Mouse (Mus musculus) myocyte (in vitro differentiated cells): ENCODE measurements around the gene Nfatc2. TPM values are rescaled to one million over a fixed set of nuclear protein-coding genes. Genes with fewer than 3 reads are reported as not detected.

ENCODE experiments used
- H3K27me3 ChIP-seq: one replicate; pipeline ENCODE4 v1.6.1; 2011; ENCODE audit not compliant: control insufficient read depth, insufficient read depth, insufficient read length
- H3K36me3 ChIP-seq: one replicate; pipeline ENCODE4 v1.6.1; 2011; ENCODE audit not compliant: control insufficient read depth, insufficient read depth
- H3K4me2 ChIP-seq: one replicate; pipeline ENCODE4 v1.6.1; 2011; ENCODE audit warnings: low read depth, control low read depth
- H3K4me3 ChIP-seq: one replicate; pipeline ENCODE4 v1.5.1; 2011; ENCODE audit warnings: mild to moderate bottlenecking, control low read depth, moderate library complexity
- H3K79me2 ChIP-seq: one replicate; pipeline ENCODE4 v1.6.1; 2011; ENCODE audit not compliant: control insufficient read depth, insufficient read depth
- H3ac ChIP-seq: one replicate; pipeline ENCODE4 v1.6.1; 2011; ENCODE audit not compliant: control insufficient read depth, insufficient read length
- CEBPB ChIP-seq: IDR thresholded peaks from 2 replicates; pipeline ENCODE4 v1.6.1; 2011; ENCODE audit warnings: mild to moderate bottlenecking, moderate library complexity; ENCODE audit not compliant: poor library complexity, insufficient read depth, severe bottlenecking
- E2F4 ChIP-seq: IDR thresholded peaks from one replicate; pipeline ENCODE4 v1.6.1; 2011; ENCODE audit warnings: mild to moderate bottlenecking, control low read depth, moderate library complexity; ENCODE audit not compliant: insufficient read depth
- MAX ChIP-seq: IDR thresholded peaks from one replicate; pipeline ENCODE4 v1.6.1; 2011; ENCODE audit warnings: low read depth, mild to moderate bottlenecking, control low read depth
- MYOD1 ChIP-seq, 3 experiments: IDR thresholded peaks; one replicate each; pipeline ENCODE4 v1.6.1; 2011; ENCODE audit warnings: control low read depth in 2 of 3, low read depth in 2 of 3, mild to moderate bottlenecking in 2 of 3, moderate library complexity in 1 of 3; ENCODE audit not compliant: insufficient read length in 2 of 3, control insufficient read depth in 1 of 3
- MYOG ChIP-seq, 3 experiments: IDR thresholded peaks; one replicate each; pipeline ENCODE4 v1.6.1; 2011; ENCODE audit warnings: control low read depth in 2 of 3, low read depth in 2 of 3, mild to moderate bottlenecking in 2 of 3; ENCODE audit not compliant: insufficient read length in 2 of 3, control insufficient read depth in 1 of 3, insufficient read depth in 1 of 3
- POLR2A ChIP-seq: IDR thresholded peaks from one replicate; pipeline ENCODE4 v1.6.1; 2011; ENCODE audit warnings: low read depth, mild to moderate bottlenecking, control low read depth, moderate library complexity; ENCODE audit not compliant: insufficient read length
- POLR2AphosphoS2 ChIP-seq: IDR thresholded peaks from one replicate; pipeline ENCODE4 v1.6.1; 2011; ENCODE audit warnings: low read depth, control low read depth; ENCODE audit not compliant: insufficient read length
- REST ChIP-seq: IDR thresholded peaks from one replicate; pipeline ENCODE4 v1.6.1; 2011; ENCODE audit warnings: mild to moderate bottlenecking, control low read depth, moderate library complexity; ENCODE audit not compliant: insufficient read depth, insufficient read length
- SRF ChIP-seq: IDR thresholded peaks from one replicate; pipeline ENCODE4 v1.6.1; 2011; ENCODE audit warnings: low read depth; ENCODE audit not compliant: control insufficient read depth, insufficient read length
- TCF12 ChIP-seq: IDR thresholded peaks from one replicate; pipeline ENCODE4 v1.6.1; 2011; ENCODE audit warnings: mild to moderate bottlenecking, control low read depth; ENCODE audit not compliant: poor library complexity, insufficient read depth, severe bottlenecking
- TCF3 ChIP-seq: IDR thresholded peaks from one replicate; pipeline ENCODE4 v1.6.1; 2011; ENCODE audit warnings: low read depth, control low read depth; ENCODE audit not compliant: insufficient read length
- USF1 ChIP-seq: IDR thresholded peaks from one replicate; pipeline ENCODE4 v1.6.1; 2011; ENCODE audit warnings: low read depth, mild to moderate bottlenecking, control low read depth, moderate library complexity
- polyA plus RNA-seq: library from polyadenylated mRNA; unstranded; fragments of >200 nt; fragmentation: generic; extraction: Trizol; gene quantifications from one replicate; pipeline ENCODE4 v1.2.1, GENCODE M21; 2012; ENCODE audit warnings: missing spikeins

Gene Nfatc2
- polyA plus RNA-seq, 1 experiment = 0.55 TPM

DNA sequence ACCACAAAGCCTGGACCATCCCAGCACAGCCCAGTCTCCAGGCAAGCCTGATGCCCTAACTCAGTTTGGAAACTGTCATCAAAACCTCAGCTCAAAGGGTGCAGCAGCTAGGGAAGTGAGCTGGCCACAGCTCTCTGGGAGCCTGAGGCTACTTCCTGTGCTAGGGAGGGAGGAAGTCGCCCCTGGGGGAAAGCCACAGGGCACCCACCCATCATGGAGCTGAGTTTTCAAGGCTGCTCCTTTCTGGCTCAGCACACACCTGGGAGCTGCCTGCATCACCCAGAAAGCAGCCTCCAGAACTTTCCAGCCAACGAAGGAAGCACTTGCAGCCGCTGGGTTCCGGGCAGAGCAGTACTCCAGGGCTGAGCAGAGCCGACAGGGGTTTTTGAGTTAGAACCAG lies 18.4 kb downstream of the Nfatc2 start:
- H3K4me3 ChIP-seq = no peak overlapping the region
- no peak for TF ChIP-seq TCF12
- no peak for TF ChIP-seq CEBPB
- no peak for TF ChIP-seq POLR2AphosphoS2
- TF ChIP-seq MYOG (IDR thresholded peaks at IDR 0.05; ENCODE audit: control insufficient read depth in 1 of 3, insufficient read depth in 1 of 3, insufficient read length in 2 of 3, low read depth in 2 of 3) = no peak
- TF ChIP-seq MYOD1 (IDR thresholded peaks at IDR 0.05; ENCODE audit: control insufficient read depth in 1 of 3, insufficient read length in 2 of 3, low read depth in 2 of 3) = no peak
- no peak for TF ChIP-seq SRF
- no peak for TF ChIP-seq POLR2A
- TF ChIP-seq USF1 = no peak
- H3K27me3 ChIP-seq = no peaks in the 10 kb centered on the region
- H3ac ChIP-seq = no peak overlapping the region
- no peaks in the 10 kb centered on the region for H3K79me2 ChIP-seq
- no peak overlapping the region for H3K4me2 ChIP-seq
- no peaks in the 10 kb centered on the region for H3K36me3 ChIP-seq

GRCm38 (mm10) chr2:168581207-168581854 lies 20.1 kb downstream of the Nfatc2 start:
- Histone ChIP-seq H3K27me3 (no peaks in the 10 kb centered on the region), H3ac (no peak overlapping the region), H3K79me2 (no peaks in the 10 kb centered on the region), H3K4me3 (no peak overlapping the region), H3K4me2 (no peak overlapping the region), H3K36me3 (no peaks in the 10 kb centered on the region)
- no peak for TF ChIP-seq E2F4
- TF ChIP-seq MAX = no peak
- TF ChIP-seq SRF = no peak
- no peak for TF ChIP-seq POLR2AphosphoS2
- TF ChIP-seq TCF3 = no peak
- TF ChIP-seq CEBPB = no peak
- TF ChIP-seq TCF12 = no peak
- TF ChIP-seq MYOG (IDR thresholded peaks at IDR 0.05; ENCODE audit: control insufficient read depth in 1 of 3, insufficient read depth in 1 of 3, insufficient read length in 2 of 3, low read depth in 2 of 3) = no peak
- no peak for TF ChIP-seq REST
- TF ChIP-seq POLR2A = no peak
- no peak for TF ChIP-seq MYOD1 (IDR thresholded peaks at IDR 0.05; ENCODE audit: control insufficient read depth in 1 of 3, insufficient read length in 2 of 3, low read depth in 2 of 3)
- TF ChIP-seq USF1 = no peak

DNA sequence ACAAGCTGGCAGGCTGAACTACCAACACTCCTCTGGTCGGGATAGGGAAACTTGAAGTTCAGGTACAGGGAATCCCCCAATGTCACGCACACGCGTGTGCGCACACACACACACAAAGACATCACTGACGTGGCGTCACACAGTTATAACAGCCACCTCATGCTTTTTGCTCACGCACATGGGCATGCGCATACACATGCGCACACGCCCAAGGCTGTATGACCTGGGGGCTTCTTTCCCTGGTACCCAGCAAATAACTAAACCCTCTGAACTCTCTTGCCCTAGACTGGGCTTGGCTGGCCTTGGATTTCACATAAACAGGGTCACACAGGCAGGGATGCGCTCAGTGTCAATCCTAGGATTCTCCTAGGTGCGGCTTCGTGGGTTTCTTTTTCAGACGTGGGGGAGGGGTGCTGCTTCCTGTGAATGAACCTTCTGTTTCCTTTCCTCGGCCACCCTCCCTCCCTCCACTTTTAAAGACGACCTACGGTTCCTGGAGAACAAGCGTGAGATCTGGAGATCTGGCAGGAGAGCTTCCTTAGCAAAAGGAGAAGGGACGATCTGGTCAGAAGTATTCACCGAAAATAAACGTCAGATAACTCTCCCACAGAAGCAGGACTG lies 21.1 kb downstream of the Nfatc2 start:
- no peak overlapping the region for H3ac ChIP-seq
- H3K27me3 ChIP-seq = no peaks in the 10 kb centered on the region
- H3K4me2 ChIP-seq = no peak overlapping the region
- no peak overlapping the region for H3K4me3 ChIP-seq
- H3K36me3 ChIP-seq = no peaks in the 10 kb centered on the region
- TF ChIP-seq CEBPB (no peak), TCF3 (no peak), POLR2A (no peak), MYOG (IDR thresholded peaks at IDR 0.05; ENCODE audit: control insufficient read depth in 1 of 3, insufficient read depth in 1 of 3, insufficient read length in 2 of 3, low read depth in 2 of 3) (no peak), USF1 (no peak), TCF12 (no peak)
- H3K79me2 ChIP-seq = no peaks in the 10 kb centered on the region

- Histone ChIP-seq H3K79me2 (no peaks in the 10 kb centered on the region), H3K27me3 (no peaks in the 10 kb centered on the region), H3K4me3 (no peak overlapping the region), H3K36me3 (no peaks in the 10 kb centered on the region), H3K4me2 (no peak overlapping the region), H3ac (no peak overlapping the region)
- TF ChIP-seq MYOD1 (IDR thresholded peaks at IDR 0.05; ENCODE audit: control insufficient read depth in 1 of 3, insufficient read length in 2 of 3, low read depth in 2 of 3) (no peak), REST (no peak), MYOG (IDR thresholded peaks at IDR 0.05; ENCODE audit: control insufficient read depth in 1 of 3, insufficient read depth in 1 of 3, insufficient read length in 2 of 3, low read depth in 2 of 3) (no peak), SRF (no peak), POLR2A (no peak), TCF3 (no peak)
Measured at GRCm38 (mm10) chr2:168579601-168580130, 21.8 kb downstream of the Nfatc2 start.

- Histone ChIP-seq H3K36me3 (no peaks in the 10 kb centered on the region), H3K4me2 (no peak overlapping the region), H3ac (no peak overlapping the region), H3K4me3 (no peak overlapping the region), H3K27me3 (no peaks in the 10 kb centered on the region), H3K79me2 (no peaks in the 10 kb centered on the region)
- no peak for TF ChIP-seq CEBPB
- no peak for TF ChIP-seq REST
Measured at GRCm38 (mm10) chr2:168579109-168579508, 22.3 kb downstream of the Nfatc2 start.
